Mouse (Mus musculus) heart, adult 2 months (tissue): ENCODE data around the gene Gm10518.
A peak's percentile ranks its signal among the peaks of the same experiment; 100 is the strongest.

ENCODE experiments used
- CTCF ChIP-seq: fragments of 200-600 bp; IDR thresholded peaks from 2 replicates; pipeline ENCODE4 v1.8.1; 2022; ENCODE audit warnings: antibody characterized with exemption, mild to moderate bottlenecking, moderate library complexity
- EP300 ChIP-seq: fragments of 200-500 bp; IDR thresholded peaks from 2 replicates; pipeline ENCODE4 v1.6.1; 2011; ENCODE audit warnings: low read depth, low read length, control low read depth; ENCODE audit not compliant: insufficient read depth

DNA sequence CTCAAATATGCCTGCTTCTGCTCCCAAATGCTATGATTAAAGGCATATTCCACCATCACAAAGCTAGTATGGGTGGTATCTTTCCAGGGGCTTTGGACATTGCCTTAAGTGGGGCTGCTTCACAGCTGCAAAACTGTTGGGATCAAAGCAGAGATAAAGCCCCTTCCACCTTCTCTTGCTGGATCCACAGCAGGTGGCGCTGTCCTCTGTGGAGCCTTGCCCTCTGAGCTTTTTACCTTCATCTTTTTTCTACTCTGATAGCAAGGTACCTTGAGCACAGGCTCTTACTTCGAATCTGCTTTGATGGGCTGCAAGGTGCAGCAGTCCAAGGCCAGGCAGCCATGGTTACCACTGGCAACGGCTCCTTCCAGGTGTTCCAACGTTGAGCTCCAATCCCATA, 50.2 kb downstream of the Gm10518 start:
- peak; percentile 72 for TF ChIP-seq CTCF
- no peak for TF ChIP-seq EP300
